Mouse (Mus musculus) brain, adult 2 months (tissue): ENCODE measurements around the gene Fbxo4.
A peak's percentile ranks its signal among the peaks of the same experiment; 100 is the strongest.

Source experiments
- DNase-seq: peaks from one replicate; pipeline ENCODE4 v3.0.0; 2011; ENCODE audit warnings: low read depth, low spot score

Gene Fbxo4

GRCm38 (mm10) chr15:3979871-3980270 lies 498 bp upstream of the Fbxo4 start:
- no peak for DNase-seq

GRCm38 (mm10) chr15:3978279-3978678 lies 1.1 kb downstream of the Fbxo4 start:
- no peak for DNase-seq

DNA sequence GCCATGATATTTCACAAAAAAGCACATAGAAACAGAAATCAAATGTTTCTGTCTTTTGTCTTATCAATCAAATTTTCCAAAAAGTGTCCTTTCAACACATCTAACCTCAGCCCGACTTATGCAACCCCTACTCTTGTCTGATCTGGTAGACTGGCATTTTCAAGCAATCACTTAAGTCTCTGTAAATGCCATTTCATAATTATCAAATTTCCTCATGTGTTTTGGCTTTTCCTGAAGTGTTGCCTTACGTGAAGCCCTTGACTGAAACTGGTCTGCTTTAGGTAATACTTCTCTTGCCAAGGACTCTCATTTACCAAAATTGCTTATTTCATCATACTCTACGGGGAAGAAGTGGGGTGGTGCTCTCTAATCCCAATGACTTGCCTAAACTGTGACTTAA lies 6.1 kb downstream of the Fbxo4 start:
- no peak for DNase-seq

DNA sequence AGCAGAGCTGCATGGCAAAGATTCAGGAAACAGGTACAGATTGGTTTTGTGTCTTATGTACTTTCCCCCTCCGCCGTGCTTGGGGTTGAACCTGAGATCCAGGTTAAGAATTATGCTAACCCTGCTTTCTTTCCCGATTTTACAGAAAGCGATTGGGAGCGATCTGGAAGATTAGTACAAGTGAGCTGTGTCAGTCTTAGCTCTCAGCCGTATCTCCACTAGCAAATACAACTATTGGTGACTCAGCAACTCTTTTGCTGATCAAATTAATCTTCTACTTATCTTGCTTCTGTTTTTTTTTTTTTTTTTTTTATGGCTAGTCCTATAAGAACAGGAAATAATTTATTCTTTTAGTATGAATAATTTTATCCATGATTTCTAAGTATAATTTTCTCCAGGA lies 9.2 kb downstream of the Fbxo4 start:
- DNase-seq, result no peak

GRCm38 (mm10) chr15:3969743-3970142 lies 9.6 kb downstream of the Fbxo4 start:
- DNase-seq, result no peak

GRCm38 (mm10) chr15:3962251-3962650 lies 17.1 kb downstream of the Fbxo4 start:
- no peak for DNase-seq

DNA sequence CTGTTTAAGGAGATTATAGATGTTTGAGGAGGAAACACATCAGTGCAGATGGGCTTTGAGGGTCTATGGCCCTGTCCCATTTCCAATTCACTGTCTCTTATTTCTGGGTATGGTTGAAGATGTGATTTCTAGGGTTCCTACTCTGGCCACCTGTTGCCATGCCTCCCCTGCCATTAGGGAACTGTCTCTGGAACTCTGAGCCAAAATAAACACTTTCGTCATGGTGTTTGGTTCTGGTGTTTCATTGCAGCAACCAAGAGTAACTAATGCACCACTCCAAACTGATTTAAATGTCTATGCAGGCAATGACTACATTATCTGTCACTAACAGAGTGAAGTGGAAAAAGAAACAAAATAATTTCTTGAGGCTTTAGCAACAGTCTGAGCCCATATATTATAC lies 19.3 kb downstream of the Fbxo4 start:
- DNase-seq, result no peak

DNA sequence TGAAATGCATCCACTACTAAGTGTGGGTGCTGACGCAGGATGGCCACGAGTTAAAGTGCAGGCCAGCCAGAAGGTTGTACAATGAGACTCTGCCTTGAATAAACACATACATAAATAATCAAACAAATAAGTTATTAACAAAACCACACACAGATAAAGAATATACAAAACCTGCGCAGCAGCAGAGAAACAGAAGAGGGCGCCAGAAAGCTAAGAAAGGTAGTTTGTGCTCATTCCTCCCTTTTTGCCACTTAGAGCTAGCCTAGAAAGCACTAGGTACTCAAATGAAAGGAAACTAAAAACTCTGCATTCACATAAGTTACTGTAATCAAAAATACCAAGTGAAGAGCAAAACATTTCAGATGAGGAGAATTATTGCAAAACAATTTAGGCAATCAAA lies 21.4 kb downstream of the Fbxo4 start:
- DNase-seq, result peak; percentile 74

- DNase-seq, result peak; percentile 30
These were observed 24.4 kb downstream of the Fbxo4 start for GRCm38 (mm10) chr15:3954971-3955370.

- DNase-seq, result no peak
These were observed 41.2 kb downstream of the Fbxo4 start for GRCm38 (mm10) chr15:3938132-3938531.

- DNase-seq, result no peak
These were observed 43.3 kb downstream of the Fbxo4 start for GRCm38 (mm10) chr15:3936056-3936455.

- no peak for DNase-seq
These were observed 45.9 kb downstream of the Fbxo4 start for GRCm38 (mm10) chr15:3933466-3933865.

DNA sequence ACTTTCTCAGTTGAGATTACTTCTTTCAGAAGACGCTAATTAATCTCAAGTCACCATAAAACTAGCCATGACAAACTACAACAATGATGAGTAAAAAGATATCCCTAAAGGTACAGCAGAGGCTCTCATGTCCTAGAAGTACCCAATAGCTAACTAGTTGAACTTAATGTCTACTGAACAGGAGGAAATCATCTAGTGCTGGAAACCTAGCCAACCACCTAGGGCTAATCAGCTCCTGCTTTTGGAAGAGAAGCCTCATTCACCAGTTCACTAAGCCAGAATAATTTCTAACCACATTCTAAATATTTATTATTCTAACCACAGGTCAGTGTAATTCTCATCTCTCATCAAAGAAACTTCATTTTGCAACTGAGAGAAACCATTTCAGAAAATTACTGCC lies 47.4 kb downstream of the Fbxo4 start:
- no peak for DNase-seq
